Mouse (Mus musculus) liver, postnatal 0 days (tissue): ENCODE data around the gene A130010J15Rik. TPM values are rescaled to one million over a fixed set of nuclear protein-coding genes. Genes with fewer than 3 reads are reported as not detected.

Source experiments
- ATAC-seq: fragments of 200-750 bp; cut with Nextera tagmentation; 2 replicates; pipeline ENCODE4 v1.8.0; 2017; ENCODE audit warnings: mild to moderate bottlenecking, moderate library complexity
- DNase-seq: peaks from one replicate; pipeline ENCODE4 v3.0.0-alpha.2; 2016
- H3K27ac ChIP-seq: fragments of 300-500 bp; sonication (generic); 2 replicates; pipeline ENCODE4 v1.5.1; 2014; ENCODE audit warnings: antibody characterized with exemption, moderate library complexity, mild to moderate bottlenecking, low read depth
- H3K27me3 ChIP-seq: fragments of 300-500 bp; sonication (generic); 2 replicates; pipeline ENCODE4 v1.6.1; 2014; ENCODE audit warnings: low read length, control low read depth, mixed read lengths; ENCODE audit not compliant: insufficient read depth
- H3K36me3 ChIP-seq: fragments of 300-500 bp; sonication (generic); replicated peaks from 2 replicates; pipeline ENCODE4 v1.6.1; 2014; ENCODE audit warnings: mild to moderate bottlenecking, control low read depth, low read length, moderate library complexity, mixed read lengths; ENCODE audit not compliant: insufficient read depth
- H3K4me1 ChIP-seq: fragments of 300-500 bp; sonication (generic); 2 replicates; pipeline ENCODE4 v1.6.1; 2014; ENCODE audit warnings: antibody characterized with exemption, mild to moderate bottlenecking, control low read depth; ENCODE audit not compliant: insufficient read depth
- H3K4me2 ChIP-seq: fragments of 300-500 bp; sonication (generic); 2 replicates; pipeline ENCODE4 v1.6.1; 2014; ENCODE audit warnings: low read depth, mild to moderate bottlenecking, low read length, moderate library complexity, mixed read lengths
- H3K4me3 ChIP-seq: fragments of 300-500 bp; sonication (generic); 2 replicates; pipeline ENCODE4 v1.5.1; 2014; ENCODE audit warnings: low read depth, low read length
- H3K9ac ChIP-seq: fragments of 300-500 bp; sonication (generic); replicated peaks from 2 replicates; pipeline ENCODE4 v1.6.1; 2014; ENCODE audit warnings: mild to moderate bottlenecking, moderate library complexity
- H3K9me3 ChIP-seq: fragments of 300-500 bp; sonication (generic); 2 replicates; pipeline ENCODE4 v1.6.1; 2016; ENCODE audit warnings: mild to moderate bottlenecking, control low read depth, low read length, mixed read lengths
- CTCF ChIP-seq: sonication (generic); IDR thresholded peaks from 2 replicates; pipeline ENCODE4 v1.5.1; 2016; ENCODE audit warnings: antibody characterized with exemption, low read depth
- EP300 ChIP-seq: IDR thresholded peaks from 2 replicates; pipeline ENCODE4 v1.6.1; 2016; ENCODE audit warnings: antibody characterized with exemption, low read depth, mild to moderate bottlenecking
- WGBS: fragments of 180-500 bp; shearing (Covaris S2); extraction: QIAGEN DNeasy Blood & Tissue Kit; methylation state at CpG from one replicate; pipeline ENCODE4 v1.1.7; 2014; ENCODE audit not compliant: insufficient replicate concordance; 5-methylcytosine and 5-hydroxymethylcytosine counted together
- polyA plus RNA-seq: library from polyadenylated mRNA; unstranded; fragments of >200 nt; fragmentation: Nextera tagmentation; extraction: Ambion mirVana; gene quantifications from 2 replicates; pipeline ENCODE4 v1.2.1, GENCODE M21; 2015

The A130010J15Rik gene
- polyA plus RNA-seq, 1 experiment from 2014 or later, result 6.2 TPM

GRCm38 (mm10) chr1:193226724-193227522, 59.1 kb downstream of the A130010J15Rik start:
- TF ChIP-seq CTCF, result no peak
- TF ChIP-seq EP300, result no peak
- Histone ChIP-seq H3K9me3 (no peaks in the 10 kb centered on the region), H3K36me3 (peaks cover 17% of the 10 kb centered on the region; the same call in 1 of the 2 replicates), H3K9ac (no peak overlapping the region), H3K4me2 (no peak overlapping the region), H3K4me1 (peaks cover 22% of the 10 kb centered on the region), H3K4me3 (no peak overlapping the region), H3K27me3 (no peaks in the 10 kb centered on the region), H3K27ac (no peak overlapping the region)
- ATAC-seq, result no peak
- WGBS, result 43% methylated on average over 7 of the region's 7 CpGs
- no peak for DNase-seq

Other genes starting within 250 kb of the A130010J15Rik start
- 1.6 and 1.8 TPM in 2 replicates for gene Syt14, start 132.3 kb upstream of the A130010J15Rik start, polyA plus RNA-seq
- gene Diexf, start 37.8 kb upstream of the A130010J15Rik start, polyA plus RNA-seq, result 1.5 and 1.9 TPM in 2 replicates
- 6.5 and 9.7 TPM in 2 replicates for gene Irf6, start 14.9 kb upstream of the A130010J15Rik start, polyA plus RNA-seq
- gene Traf3ip3, start 33.7 kb downstream of the A130010J15Rik start, polyA plus RNA-seq, result 8.3 and 9.1 TPM in 2 replicates
- 1.3 and 1.5 TPM in 2 replicates for gene Lamb3, start 39.7 kb downstream of the A130010J15Rik start, polyA plus RNA-seq
- gene Hsd11b1, start 96.0 kb downstream of the A130010J15Rik start, polyA plus RNA-seq, result 252 and 257 TPM in 2 replicates
- gene G0s2, start 105.2 kb downstream of the A130010J15Rik start, polyA plus RNA-seq, result 269 and 386 TPM in 2 replicates
- 0.15 and 0.24 TPM in 2 replicates for gene Camk1g, start 202.3 kb downstream of the A130010J15Rik start, polyA plus RNA-seq